Mouse (Mus musculus) B cell, adult 2 months (primary cell): Measurements from ENCODE around the gene Gm13272.
"Not testable (repeated sequence)": the region's sequence is repeated elsewhere in the genome, so short reads cannot be mapped to it uniquely, and the experiment has no call there.

Experiments used
- DNase-seq, 2 experiments: peaks; one replicate each; pipeline ENCODE4 v3.0.0; 2022

Gm13272 gene

DNA sequence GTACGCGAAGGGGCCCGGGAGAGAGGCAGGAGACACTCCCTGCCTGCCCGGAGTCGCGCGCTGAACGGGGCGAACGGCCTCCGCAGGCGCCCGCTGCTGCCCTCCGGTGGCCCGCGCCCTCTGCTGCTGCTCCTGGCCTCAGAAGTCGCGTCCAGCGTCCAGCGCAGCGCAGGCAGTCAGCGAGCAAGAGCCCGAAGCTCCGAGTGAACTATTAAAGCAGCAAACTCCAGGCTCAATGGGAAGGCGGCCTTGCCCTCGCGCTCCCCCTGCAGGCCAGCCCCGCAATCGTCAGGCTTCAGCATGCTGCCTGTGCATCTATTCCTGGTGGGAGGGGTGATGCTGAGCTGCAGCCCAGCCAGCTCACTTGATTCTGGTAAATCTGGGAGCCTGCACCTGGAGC, at the start of gene Gm13272:
Gm13272 (plus strand) TSS at position 301 of the 400 bp plus-strand sequence.
- not testable (repeated sequence) for DNase-seq

DNA sequence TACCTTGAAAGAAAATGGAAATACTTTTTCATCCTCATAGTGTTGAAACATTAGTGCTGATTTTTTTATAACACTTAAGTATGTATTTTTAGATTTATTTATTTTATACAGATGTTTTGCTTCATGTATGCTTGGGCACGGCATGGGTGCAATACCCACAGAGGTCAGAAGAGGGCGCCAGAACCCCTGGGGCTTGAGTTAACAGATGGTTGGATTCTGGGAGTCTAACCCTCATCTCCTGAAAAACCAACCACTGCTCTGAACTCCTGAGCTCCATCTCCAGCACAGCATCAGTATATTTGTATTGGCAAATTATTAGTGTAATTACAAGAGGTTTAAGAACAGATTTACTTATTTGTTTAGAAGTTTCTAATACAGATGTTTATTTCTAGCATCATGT, 41.2 kb upstream of the Gm13272 start:
- DNase-seq, result peak; percentile 86 to 87

DNA sequence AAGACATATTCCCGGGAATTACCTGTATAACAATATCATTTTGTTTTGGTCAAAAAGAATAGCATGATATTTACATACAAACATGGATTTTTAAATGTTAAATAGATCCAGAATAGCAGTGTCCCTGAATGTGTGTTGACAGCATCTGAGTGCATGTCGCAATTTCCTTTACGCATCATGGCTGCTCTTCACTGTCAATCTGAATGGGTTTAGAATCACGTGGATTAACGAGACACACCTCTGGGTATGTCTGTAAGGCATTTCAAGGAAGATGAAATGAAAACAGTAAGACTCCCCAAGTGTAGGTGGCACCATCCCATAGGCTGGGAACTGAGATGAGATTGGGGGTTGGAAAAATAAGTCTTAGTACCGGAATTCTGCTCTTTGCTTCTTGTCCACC, 40.6 kb upstream of the Gm13272 start:
- no peak for DNase-seq

- DNase-seq, result no peak
Measured at GRCm38 (mm10) chr4:88741426-88741825, 38.2 kb upstream of the Gm13272 start.

DNA sequence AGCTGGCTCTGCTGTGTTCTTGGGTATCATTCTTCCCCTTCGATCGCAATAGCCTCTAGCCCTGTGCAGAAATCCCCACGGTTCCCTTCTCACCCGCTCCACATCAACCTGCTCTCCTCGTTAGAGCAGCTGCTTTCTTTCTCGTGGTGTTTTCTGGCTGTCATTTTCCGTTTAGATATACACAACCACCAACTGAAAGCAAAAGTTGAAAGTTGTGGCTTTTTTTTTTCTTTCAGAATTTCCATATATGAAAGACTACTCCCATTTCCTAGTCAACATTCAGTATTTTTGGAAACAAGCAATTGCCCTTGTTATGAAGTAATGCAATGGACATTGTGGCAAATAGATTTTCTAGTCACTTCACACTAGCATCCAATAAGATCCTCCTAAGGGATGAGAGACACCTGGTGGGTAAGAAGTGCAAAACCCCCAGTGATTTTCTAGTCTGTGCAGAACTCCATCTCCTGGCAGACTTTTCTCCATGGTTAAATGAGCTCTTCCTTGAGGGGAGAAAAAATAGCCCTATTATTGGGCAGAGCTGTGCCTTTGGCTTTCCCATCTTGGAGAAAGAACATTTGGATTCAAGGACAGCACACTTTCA, 36.8 kb upstream of the Gm13272 start:
- DNase-seq, result no peak

DNA sequence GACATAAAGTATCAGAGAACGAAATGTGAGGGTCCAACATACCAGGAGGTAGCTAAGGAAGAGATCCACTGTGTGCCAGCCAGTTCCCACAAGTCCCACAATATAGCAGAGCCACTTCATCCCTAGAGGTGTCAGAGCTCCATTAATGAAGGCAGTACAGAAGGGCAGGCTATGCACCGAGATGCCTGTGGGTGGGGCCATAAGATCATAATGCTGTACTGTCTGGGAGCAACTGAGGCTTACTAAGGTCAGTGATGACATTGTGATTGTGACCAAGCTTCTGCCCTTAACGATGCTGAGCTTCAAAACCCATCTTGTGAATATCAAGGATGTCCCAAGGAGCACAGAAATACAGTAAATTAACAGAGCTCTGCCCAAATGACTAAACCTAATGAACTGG, 35.4 kb upstream of the Gm13272 start:
- no peak for DNase-seq

DNA sequence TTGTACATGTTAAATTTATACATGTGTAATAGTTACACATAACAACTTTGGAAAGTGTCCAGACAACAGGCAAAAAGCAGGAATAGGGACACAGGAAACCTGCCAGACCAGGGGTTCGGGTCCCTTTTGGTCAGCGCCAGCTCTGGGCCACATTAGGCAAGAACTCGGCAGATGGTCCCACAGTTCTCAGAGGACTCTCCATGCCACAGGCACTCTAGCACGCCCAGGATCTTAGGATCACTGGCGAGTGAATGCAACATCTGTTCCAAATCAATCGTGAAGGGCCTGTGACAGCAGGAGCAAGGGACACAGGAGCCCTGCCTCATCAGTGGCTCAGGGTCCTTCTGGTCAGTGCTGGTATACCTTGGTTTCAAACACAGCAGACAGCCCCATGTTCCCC, 29.7 kb upstream of the Gm13272 start:
- no peak for DNase-seq

DNA sequence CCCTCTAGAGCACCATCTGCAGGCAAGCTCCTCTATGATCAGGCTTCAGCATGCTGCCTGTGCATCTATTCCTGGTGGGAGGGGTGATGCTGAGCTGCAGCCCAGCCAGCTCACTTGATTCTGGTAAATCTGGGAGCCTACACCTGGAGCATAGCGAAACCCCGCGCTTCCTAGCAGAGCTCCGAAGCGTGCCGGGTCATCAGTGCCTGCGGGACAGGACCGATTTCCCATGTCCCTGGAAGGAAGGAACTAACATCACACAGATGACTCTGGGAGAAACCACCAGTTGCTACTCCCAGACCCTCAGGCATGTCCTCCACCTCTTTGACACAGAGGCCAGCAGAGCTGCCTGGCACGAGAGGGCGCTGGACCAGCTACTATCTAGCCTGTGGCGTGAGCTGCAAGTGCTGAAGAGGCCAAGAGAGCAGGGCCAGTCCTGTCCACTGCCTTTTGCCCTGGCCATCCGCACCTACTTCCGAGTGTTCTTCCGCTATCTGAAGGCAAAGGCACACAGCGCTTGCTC, 24.8 kb upstream of the Gm13272 start, which contains the start of gene Gm13271:
Gm13271 (plus strand) TSS at position 51 of the 523 bp plus-strand sequence.
- peak; percentile 76 to 78 for DNase-seq

DNA sequence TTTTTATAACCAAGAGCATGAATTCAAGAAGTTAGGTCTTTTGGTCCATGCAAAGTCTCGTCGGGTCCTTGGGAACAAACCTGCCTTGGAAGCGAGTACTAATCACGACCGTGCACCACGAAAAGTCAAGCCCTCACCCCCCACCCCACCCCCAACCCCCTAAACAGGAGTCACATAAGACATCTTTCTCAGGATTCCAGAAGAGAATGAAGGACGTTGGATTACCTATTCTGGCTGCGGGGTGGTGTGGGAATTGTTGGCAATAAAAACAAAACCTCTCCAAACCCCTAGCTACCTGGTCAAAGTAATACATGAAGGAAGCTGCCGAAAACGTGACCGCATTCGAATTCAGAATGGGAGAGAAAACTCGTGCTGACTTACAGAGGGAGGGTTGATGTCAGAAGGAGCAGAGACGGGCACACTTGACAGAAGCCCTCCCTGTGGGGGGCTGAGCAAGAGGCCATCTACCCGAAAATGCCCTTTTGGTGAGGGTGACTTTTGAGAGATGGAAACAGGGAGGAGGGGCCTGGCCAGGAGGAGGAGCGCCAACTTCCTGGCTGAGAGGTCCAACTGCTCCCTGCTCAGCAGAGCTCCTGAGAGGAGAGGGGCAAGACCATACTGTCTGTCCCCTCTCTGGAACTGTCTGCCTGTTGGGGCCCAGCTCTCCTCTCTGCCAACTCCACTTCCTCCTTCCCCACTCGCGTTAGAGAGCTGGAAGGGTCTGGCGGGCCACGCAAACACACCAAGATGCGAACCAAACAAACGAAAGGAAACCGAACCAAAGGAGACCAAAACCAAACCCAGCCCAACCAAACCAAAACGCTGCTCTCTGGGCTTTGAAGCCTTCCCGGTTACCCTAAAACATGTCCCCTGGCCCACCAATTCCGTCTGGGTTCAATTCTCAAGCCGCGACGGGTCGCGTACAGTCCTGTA, 22.8 kb upstream of the Gm13272 start:
- not testable (repeated sequence) for DNase-seq

GRCm38 (mm10) chr4:88757628-88758031, 22.0 kb upstream of the Gm13272 start:
- DNase-seq, result peak; percentile 91 to 93

GRCm38 (mm10) chr4:88758751-88759150, 20.9 kb upstream of the Gm13272 start:
- peak; percentile 22 to 27 for DNase-seq

DNA sequence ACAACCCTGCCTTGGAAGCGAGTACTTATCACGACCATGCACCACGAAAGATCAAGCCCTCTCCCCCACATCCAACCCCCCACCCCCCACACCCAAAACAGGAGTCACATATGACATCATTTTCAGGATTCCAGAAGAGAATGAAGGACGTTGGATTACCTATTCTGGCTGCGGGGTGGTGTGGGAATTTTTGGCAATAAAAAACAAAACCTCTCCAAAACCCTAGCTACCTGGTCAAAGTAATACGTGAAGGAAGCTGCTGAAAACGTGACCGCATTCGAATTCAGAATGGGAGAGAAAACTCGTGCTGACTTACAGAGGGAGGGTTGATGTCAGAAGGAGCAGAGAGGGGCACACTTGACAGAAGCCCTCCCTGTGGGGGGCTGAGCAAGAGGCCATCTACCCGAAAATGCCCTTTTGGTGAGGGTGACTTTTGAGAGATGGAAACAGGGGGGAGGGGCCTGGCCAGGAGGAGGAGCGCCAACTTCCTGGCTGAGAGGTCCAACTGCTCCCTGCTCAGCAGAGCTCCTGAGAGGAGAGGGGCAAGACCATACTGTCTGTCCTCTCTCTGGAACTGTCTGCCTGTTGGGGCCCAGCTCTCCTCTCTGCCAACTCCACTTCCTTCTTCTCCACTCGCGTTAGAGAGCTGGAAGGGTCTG, 19.9 kb upstream of the Gm13272 start, which contains the start of gene Gm13283:
Gm13283 (plus strand) TSS at position 510 of the 659 bp plus-strand sequence.
- peak; percentile 48 to 52 for DNase-seq

DNA sequence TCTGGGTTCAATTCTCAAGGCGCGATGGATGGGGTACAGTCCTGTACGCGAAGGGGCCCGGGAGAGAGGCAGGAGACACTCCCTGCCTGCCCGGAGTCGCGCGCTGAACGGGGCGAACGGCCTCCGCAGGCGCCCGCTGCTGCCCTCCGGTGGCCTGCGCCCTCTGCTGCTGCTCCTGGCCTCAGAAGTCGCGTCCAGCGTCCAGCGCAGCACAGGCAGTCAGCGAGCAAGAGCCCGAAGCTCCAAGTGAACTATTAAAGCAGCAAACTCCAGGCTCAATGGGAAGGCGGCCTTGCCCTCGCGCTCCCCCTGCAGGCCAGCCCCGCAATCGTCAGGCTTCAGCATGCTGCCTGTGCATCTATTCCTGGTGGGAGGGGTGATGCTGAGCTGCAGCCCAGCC, 19.2 kb upstream of the Gm13272 start:
- peak; percentile 53 to 54 for DNase-seq

DNA sequence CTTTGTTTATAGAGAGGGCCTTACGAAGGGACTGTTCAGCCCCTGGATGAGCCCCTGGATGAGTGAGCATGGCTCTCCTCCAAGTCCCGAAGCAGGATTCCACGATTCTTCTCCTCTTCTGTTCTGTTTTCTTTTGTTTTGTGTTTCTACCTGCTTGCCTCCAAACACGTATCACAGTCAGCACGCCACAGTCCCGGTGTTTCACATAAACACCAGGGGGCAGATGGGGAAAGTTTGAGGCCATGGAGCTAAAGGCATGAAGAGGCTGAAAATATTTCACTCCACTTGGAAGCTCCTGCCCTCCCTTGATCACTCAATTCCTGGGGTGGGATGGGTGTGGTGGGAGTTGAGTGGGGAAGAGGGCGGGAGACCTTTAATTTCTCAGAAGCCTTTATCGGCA, 17.9 kb upstream of the Gm13272 start:
- DNase-seq, result peak; percentile 79

DNA sequence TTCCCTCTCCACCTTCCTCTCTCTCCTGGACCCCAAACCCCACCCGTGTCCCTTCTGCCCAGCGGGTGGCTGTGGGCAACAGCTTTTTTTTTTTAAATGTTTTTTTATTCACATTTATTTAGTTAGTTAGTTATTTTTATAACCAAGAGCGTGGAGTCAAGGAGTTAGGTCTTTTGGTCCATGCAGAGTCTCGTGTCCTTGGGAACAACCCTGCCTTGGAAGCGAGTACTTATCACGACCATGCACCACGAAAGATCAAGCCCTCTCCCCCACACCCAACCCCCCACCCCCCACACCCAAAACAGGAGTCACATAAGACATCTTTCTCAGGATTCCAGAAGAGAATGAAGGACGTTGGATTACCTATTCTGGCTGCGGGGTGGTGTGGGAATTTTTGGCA, 17.3 kb upstream of the Gm13272 start:
- peak in 1 of 2 experiments; percentile 17 for DNase-seq

DNA sequence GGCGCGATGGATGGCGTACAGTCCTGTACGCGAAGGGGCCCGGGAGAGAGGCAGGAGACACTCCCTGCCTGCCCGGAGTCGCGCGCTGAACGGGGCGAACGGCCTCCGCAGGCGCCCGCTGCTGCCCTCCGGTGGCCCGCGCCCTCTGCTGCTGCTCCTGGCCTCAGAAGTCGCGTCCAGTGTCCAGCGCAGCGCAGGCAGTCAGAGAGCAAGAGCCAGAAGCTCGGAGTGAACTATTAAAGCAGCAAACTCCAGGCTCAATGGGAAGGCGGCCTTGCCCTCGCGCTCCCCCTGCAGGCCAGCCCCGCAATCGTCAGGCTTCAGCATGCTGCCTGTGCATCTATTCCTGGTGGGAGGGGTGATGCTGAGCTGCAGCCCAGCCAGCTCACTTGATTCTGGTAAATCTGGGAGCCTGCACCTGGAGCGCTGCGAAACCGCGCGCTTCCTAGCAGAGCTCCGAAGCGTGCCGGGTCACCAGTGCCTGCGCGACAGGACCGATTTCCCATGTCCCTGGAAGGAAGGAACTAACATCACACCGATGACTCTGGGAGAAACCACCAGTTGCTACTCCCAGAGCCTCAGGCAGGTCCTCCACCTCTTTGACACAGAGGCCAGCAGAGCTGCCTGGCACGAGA, 16.1 kb upstream of the Gm13272 start:
- DNase-seq, result peak; percentile 27 to 37

GRCm38 (mm10) chr4:88773534-88773933, 6.1 kb upstream of the Gm13272 start, which contains the start of gene Gm13290:
Gene Gm13290, plus strand, starts transcription at chr4:88773834.
- DNase-seq, result not testable (repeated sequence)

DNA sequence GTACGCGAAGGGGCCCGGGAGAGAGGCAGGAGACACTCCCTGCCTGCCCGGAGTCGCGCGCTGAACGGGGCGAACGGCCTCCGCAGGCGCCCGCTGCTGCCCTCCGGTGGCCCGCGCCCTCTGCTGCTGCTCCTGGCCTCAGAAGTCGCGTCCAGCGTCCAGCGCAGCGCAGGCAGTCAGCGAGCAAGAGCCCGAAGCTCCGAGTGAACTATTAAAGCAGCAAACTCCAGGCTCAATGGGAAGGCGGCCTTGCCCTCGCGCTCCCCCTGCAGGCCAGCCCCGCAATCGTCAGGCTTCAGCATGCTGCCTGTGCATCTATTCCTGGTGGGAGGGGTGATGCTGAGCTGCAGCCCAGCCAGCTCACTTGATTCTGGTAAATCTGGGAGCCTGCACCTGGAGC, 3.0 kb upstream of the Gm13272 start, which contains the start of gene Gm13289:
Gm13289 (plus strand) TSS at position 301 of the 400 bp plus-strand sequence.
- not testable (repeated sequence) for DNase-seq

DNA sequence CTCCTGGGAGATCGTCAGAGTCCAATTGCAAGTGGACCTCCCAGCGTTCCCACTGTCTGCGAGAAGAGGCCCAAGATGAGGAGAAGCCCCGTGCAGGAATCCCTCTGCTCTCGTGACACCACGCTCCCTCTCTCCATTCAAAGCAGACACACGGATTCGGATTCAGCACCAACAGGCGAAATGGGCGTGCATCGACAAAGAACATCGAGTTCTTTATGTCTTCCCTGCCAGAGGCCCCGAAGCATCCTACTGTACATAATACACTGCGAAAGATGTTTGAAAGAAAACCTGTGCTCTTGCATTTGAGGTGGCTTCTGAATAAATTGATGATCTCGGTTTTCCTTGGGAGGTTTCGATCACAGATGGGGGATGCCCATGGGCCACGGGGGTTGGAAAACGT, 670 bp downstream of the Gm13272 start:
- peak in 1 of 2 experiments; percentile 26 for DNase-seq

DNA sequence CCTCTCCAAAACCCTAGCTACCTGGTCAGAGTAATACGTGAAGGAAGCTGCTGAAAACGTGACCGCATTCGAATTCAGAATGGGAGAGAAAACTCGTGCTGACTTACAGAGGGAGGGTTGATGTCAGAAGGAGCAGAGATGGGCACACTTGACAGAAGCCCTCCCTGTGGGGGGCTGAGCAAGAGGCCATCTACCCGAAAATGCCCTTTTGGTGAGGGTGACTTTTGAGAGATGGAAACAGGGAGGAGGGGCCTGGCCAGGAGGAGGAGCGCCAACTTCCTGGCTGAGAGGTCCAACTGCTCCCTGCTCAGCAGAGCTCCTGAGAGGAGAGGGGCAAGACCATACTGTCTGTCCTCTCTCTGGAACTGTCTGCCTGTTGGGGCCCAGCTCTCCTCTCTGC, 2.2 kb downstream of the Gm13272 start, which contains the start of gene Ifnz:
Ifnz (plus strand) TSS at position 301 of the 400 bp plus-strand sequence.
- not testable (repeated sequence) for DNase-seq

- DNase-seq, result peak; percentile 11 to 19
Measured at GRCm38 (mm10) chr4:88782335-88782734, 2.7 kb downstream of the Gm13272 start.

- not testable (repeated sequence) for DNase-seq
Measured at GRCm38 (mm10) chr4:88785409-88785808, 5.8 kb downstream of the Gm13272 start, which contains the start of gene Gm13276. Gene Gm13276, plus strand, starts transcription at chr4:88785709.
